Mouse (Mus musculus) liver, adult 2 months (tissue): Measurements from ENCODE around the gene H2-Ab1.

Experiments
- CTCF ChIP-seq: fragments of 200-500 bp; IDR thresholded peaks from 2 replicates; pipeline ENCODE4 v1.5.1; 2011; ENCODE audit warnings: low read depth, low read length, control low read depth
- POLR2A ChIP-seq: fragments of 200-500 bp; IDR thresholded peaks from 2 replicates; pipeline ENCODE4 v1.6.1; 2011; ENCODE audit warnings: low read length, control low read depth; ENCODE audit not compliant: insufficient read depth; ENCODE audit errors: extremely low read depth

DNA sequence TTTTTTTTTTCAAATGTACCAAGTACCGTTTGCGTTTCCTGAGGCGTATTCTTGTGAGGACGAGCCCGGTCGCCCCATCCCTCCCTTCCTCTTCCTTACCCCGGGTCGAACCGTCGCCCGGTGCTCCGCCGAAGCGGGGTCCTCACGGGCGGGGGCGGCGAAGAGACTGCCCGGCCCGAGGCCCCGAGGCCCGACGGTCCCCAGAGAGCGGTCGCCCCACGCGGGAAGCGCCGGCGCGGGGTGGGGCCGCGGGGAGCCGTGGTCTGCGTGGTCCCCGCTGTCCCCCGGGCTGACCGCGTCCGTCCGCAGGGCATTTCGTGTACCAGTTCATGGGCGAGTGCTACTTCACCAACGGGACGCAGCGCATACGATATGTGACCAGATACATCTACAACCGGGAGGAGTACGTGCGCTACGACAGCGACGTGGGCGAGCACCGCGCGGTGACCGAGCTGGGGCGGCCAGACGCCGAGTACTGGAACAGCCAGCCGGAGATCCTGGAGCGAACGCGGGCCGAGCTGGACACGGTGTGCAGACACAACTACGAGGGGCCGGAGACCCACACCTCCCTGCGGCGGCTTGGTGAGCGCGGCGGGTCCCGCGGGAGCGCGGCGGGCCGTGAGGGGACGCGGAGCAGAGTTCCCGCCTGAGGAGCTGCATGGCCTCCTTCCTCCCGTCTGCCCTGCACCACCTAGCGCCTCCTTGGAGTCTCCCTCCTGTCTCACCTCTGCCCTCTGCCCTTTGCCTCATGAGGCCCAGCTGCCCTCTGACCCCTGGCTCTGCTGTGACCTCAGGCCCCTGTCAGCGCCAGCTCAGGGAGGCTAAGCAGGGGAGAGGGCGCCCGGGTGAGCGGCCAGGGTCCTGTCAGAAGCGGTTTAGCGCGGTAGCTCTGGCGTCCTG is 7.2 kb downstream of the H2-Ab1 start:
- TF ChIP-seq POLR2A (no peak), CTCF (no peak)
